Mouse (Mus musculus) thymus, postnatal 14 days (tissue): ENCODE measurements at regions not wholly inside any gene's neighbourhood (a gene's known extent, or its start where the extent isn't known, plus 50 kb on each side); places are given as distances from the start of the nearest gene placed in this dataset.

ENCODE experiments used
- DNase-seq: peaks from one replicate; pipeline ENCODE4 v3.0.0; 2021

- DNase-seq: no peak
Observed at GRCm38 (mm10) chr8:86147586-86147985, 306.8 kb downstream of the Phkb start.

DNA sequence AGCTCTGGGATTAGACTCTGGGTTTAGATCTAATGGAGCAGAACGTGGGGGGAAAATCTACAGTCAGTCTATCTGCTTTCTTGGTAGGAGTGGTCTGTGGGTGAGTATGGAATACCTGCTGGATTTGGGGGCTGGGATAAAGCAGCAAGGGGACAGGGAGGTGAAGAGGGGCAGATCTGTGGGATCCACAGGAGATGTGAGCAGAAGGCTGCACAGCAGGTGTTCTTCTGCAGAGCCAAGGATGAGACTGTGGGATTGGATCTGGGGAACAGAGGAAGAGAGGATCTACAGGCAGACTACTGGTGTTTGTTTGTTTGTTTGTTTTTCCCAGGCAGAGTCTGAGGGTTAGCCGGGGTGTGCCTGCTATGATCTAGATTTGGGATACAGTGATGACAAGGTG is 284.5 kb downstream of the Phkb start:
- DNase-seq: no peak

DNA sequence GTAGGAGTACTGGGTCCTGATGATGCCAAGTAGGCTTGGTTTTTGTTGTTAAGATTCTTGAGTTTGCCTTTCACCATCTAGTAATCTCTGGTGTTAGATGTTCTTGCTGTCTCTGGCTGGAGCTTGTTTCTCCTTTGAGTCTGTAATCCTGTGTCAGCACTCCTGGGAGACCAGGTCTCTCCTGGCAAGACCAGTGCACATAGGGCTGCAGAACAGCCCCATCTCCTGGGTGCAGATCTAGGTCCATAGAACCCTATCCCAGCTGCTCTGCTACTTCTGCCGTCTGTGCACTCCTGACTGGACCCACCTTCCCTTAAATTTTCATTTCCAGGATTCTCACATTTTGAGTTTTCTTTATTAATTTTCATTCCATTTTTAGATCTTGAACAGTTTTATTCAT is 283.9 kb downstream of the Phkb start:
- no peak for DNase-seq
